Mouse (Mus musculus) G1E (cell line): Measurements from ENCODE around the gene Hpcal1.

Experiments used
- CTCF ChIP-seq: IDR thresholded peaks from 2 replicates; pipeline ENCODE4 v1.5.1; 2012; ENCODE audit warnings: low read depth, low read length, inconsistent platforms, mixed read lengths
- GATA1 ChIP-seq: IDR thresholded peaks from 2 replicates; pipeline ENCODE4 v1.6.1; 2012; ENCODE audit warnings: borderline replicate concordance, low read length, inconsistent platforms, mixed read lengths

DNA sequence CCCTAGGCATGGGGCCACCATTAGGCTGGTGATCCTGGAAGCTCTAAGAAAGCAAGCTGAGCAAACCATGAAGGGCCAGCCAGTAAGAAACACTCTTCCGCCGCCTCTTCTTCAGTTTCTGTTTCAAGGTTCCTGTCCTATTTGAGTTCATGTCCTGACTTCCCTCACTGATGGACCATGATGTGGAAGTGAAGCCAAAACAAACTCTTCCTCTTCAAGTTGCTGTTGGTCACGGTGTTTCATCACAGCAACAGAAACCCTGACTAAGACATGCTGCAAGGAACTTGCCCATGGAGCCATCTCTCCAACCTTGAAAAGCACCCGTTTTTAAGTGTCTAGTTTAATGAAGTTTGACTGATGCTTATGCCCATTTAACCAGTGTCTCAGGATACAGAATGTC, 11.1 kb upstream of the Hpcal1 start:
- TF ChIP-seq CTCF (no peak), GATA1 (no peak)
